Mouse (Mus musculus): ENCODE measurements around the gene Raver1.

The Raver1 gene

GRCm38 (mm10) chr9:21091707-21092320 is at the start of gene Raver1, which contains the start of gene Gm38431:
Gene Raver1, minus strand, starts transcription at chr9:21092008.
Gene Gm38431, minus strand, starts transcription at chr9:21091997.
- DNase-seq = peak; percentile 95 to 97

GRCm38 (mm10) chr9:21138386-21138785 is 46.6 kb upstream of the Raver1 start:
- no peak for DNase-seq

- DNase-seq = peak; percentile 83 to 85
Measured at GRCm38 (mm10) chr9:21137229-21137628, 45.4 kb upstream of the Raver1 start.

- DNase-seq = peak; percentile 25 to 27
Measured at GRCm38 (mm10) chr9:21136401-21136800, 44.6 kb upstream of the Raver1 start.

GRCm38 (mm10) chr9:21135941-21136381 is 44.2 kb upstream of the Raver1 start:
- DNase-seq = peak; percentile 33 to 38

GRCm38 (mm10) chr9:21135329-21135890 is 43.6 kb upstream of the Raver1 start:
- DNase-seq = peak in 1 of 2 experiments; percentile 27

GRCm38 (mm10) chr9:21134595-21135328 is 43.0 kb upstream of the Raver1 start:
- DNase-seq = no peak

GRCm38 (mm10) chr9:21133064-21133707 is 41.4 kb upstream of the Raver1 start:
- peak; percentile 30 to 37 for DNase-seq

- DNase-seq = peak in 1 of 2 experiments; percentile 18
Measured at GRCm38 (mm10) chr9:21132102-21132775, 40.4 kb upstream of the Raver1 start.

- DNase-seq = peak; percentile 87 to 88
Measured at GRCm38 (mm10) chr9:21131059-21131956, 39.5 kb upstream of the Raver1 start, which contains the start of gene Tyk2. Gene Tyk2, minus strand, starts transcription at chr9:21131243.

GRCm38 (mm10) chr9:21126259-21126627 is 34.4 kb upstream of the Raver1 start:
- DNase-seq = no peak

- no peak for DNase-seq
Measured at GRCm38 (mm10) chr9:21125502-21126258, 33.9 kb upstream of the Raver1 start.

GRCm38 (mm10) chr9:21124837-21125236 is 33.0 kb upstream of the Raver1 start:
- no peak for DNase-seq

GRCm38 (mm10) chr9:21121483-21121882 is 29.7 kb upstream of the Raver1 start:
- no peak for DNase-seq

- no peak for DNase-seq
Measured at GRCm38 (mm10) chr9:21117073-21117472, 25.3 kb upstream of the Raver1 start.

- DNase-seq = no peak
Measured at GRCm38 (mm10) chr9:21115105-21115504, 23.3 kb upstream of the Raver1 start.

- no peak for DNase-seq
Measured at GRCm38 (mm10) chr9:21114190-21114589, 22.4 kb upstream of the Raver1 start.

- no peak for DNase-seq
Measured at GRCm38 (mm10) chr9:21113751-21114150, 21.9 kb upstream of the Raver1 start.

- DNase-seq = no peak
Measured at GRCm38 (mm10) chr9:21107607-21108237, 15.9 kb upstream of the Raver1 start.
